Mouse (Mus musculus) midbrain, embryonic 12.5 days (tissue): Measurements from ENCODE around the gene Rplp2. TPM values are rescaled to one million over a fixed set of nuclear protein-coding genes. Genes with fewer than 3 reads are reported as not detected.
A peak's percentile ranks its signal among the peaks of the same experiment; 100 is the strongest.

ENCODE experiments used
- ATAC-seq: fragments of 200-750 bp; cut with Nextera tagmentation; 2 replicates; pipeline ENCODE4 v1.8.0; 2017; ENCODE audit warnings: low read depth, moderate TSS enrichment, moderate library complexity; ENCODE audit not compliant: low FRiP score
- H3K27ac ChIP-seq: fragments of 300-500 bp; sonication (generic); replicated peaks from 2 replicates; pipeline ENCODE4 v1.5.1; 2016; ENCODE audit warnings: mild to moderate bottlenecking
- H3K27me3 ChIP-seq: fragments of 300-500 bp; sonication (generic); 2 replicates; pipeline ENCODE4 v1.6.1; 2016; ENCODE audit warnings: mild to moderate bottlenecking
- H3K36me3 ChIP-seq: fragments of 300-500 bp; sonication (generic); 2 replicates; pipeline ENCODE4 v1.6.1; 2016
- H3K4me1 ChIP-seq: fragments of 300-500 bp; sonication (generic); 2 replicates; pipeline ENCODE4 v1.6.1; 2016
- H3K4me2 ChIP-seq: fragments of 300-500 bp; sonication (generic); replicated peaks from 2 replicates; pipeline ENCODE4 v1.6.1; 2016; ENCODE audit warnings: mild to moderate bottlenecking, moderate library complexity
- H3K4me3 ChIP-seq: fragments of 300-500 bp; sonication (generic); 2 replicates; pipeline ENCODE4 v1.5.1; 2016; ENCODE audit warnings: mild to moderate bottlenecking
- H3K9ac ChIP-seq: fragments of 300-500 bp; sonication (generic); replicated peaks from 2 replicates; pipeline ENCODE4 v1.6.1; 2016; ENCODE audit warnings: mild to moderate bottlenecking, moderate library complexity
- H3K9me3 ChIP-seq: fragments of 300-500 bp; sonication (generic); 2 replicates; pipeline ENCODE4 v1.6.1; 2016; ENCODE audit warnings: mild to moderate bottlenecking
- WGBS: fragments of 180-500 bp; shearing (Covaris S2); methylation state at CpG from one replicate; pipeline ENCODE4 v1.1.7; 2016; 5-methylcytosine and 5-hydroxymethylcytosine counted together
- polyA plus RNA-seq: library from polyadenylated mRNA; unstranded; fragments of >200 nt; fragmentation: Nextera tagmentation; extraction: Ambion mirVana; gene quantifications from 2 replicates; pipeline ENCODE4 v1.2.1, GENCODE M21; 2016

The Rplp2 gene
- polyA plus RNA-seq, 1 experiment from 2014 or later, result 899 TPM

GRCm38 (mm10) chr7:141418970-141419369 lies 28.2 kb upstream of the Rplp2 start:
- Histone ChIP-seq H3K27ac (no peak overlapping the region), H3K9ac (no peak overlapping the region), H3K4me3 (no peak overlapping the region), H3K9me3 (no peaks in the 10 kb centered on the region), H3K4me1 (peaks cover 4% of the 10 kb centered on the region; the same call in 1 of the 2 replicates), H3K27me3 (peaks cover 6% of the 10 kb centered on the region), H3K4me2 (no peak overlapping the region), H3K36me3 (no peaks in the 10 kb centered on the region)
- WGBS, result 87% methylated on average over 7 of the region's 7 CpGs
- no peak for ATAC-seq

- Histone ChIP-seq H3K36me3 (no peaks in the 10 kb centered on the region), H3K9me3 (no peaks in the 10 kb centered on the region), H3K27me3 (peaks cover 6% of the 10 kb centered on the region), H3K4me1 (no peaks in the 10 kb centered on the region), H3K27ac (no peak overlapping the region), H3K4me2 (no peak overlapping the region), H3K9ac (no peak overlapping the region), H3K4me3 (no peak overlapping the region)
- ATAC-seq, result no peak
- 86% methylated on average over 9 of the region's 9 CpGs for WGBS
Observed at GRCm38 (mm10) chr7:141420030-141420702, 27.0 kb upstream of the Rplp2 start.

GRCm38 (mm10) chr7:141423811-141424210 lies 23.4 kb upstream of the Rplp2 start:
- no peak for ATAC-seq
- Histone ChIP-seq H3K27me3 (peaks cover 25% of the 10 kb centered on the region), H3K4me2 (no peak overlapping the region), H3K4me1 (peaks cover 4% of the 10 kb centered on the region), H3K4me3 (no peak overlapping the region), H3K9ac (no peak overlapping the region), H3K36me3 (no peaks in the 10 kb centered on the region), H3K9me3 (no peaks in the 10 kb centered on the region), H3K27ac (no peak overlapping the region)
- 85% methylated on average over 4 of the region's 4 CpGs for WGBS

GRCm38 (mm10) chr7:141426948-141427730 lies 20.0 kb upstream of the Rplp2 start:
- Histone ChIP-seq H3K4me2 (no peak overlapping the region), H3K36me3 (peaks cover 21% of the 10 kb centered on the region), H3K27me3 (peaks cover 25% of the 10 kb centered on the region), H3K9ac (no peak overlapping the region), H3K4me1 (peaks cover 21% of the 10 kb centered on the region), H3K9me3 (no peaks in the 10 kb centered on the region), H3K4me3 (no peak overlapping the region), H3K27ac (no peak overlapping the region)
- no peak for ATAC-seq
- 86% methylated on average over 12 of the region's 12 CpGs for WGBS

- Histone ChIP-seq H3K4me3 (peak overlapping the region; percentile 44), H3K4me1 (peaks cover 33% of the 10 kb centered on the region), H3K27ac (peak overlapping the region; percentile 60)
Observed at GRCm38 (mm10) chr7:141428701-141429100, 18.5 kb upstream of the Rplp2 start.

GRCm38 (mm10) chr7:141429310-141429709 lies 17.9 kb upstream of the Rplp2 start, which contains the start of gene Cend1:
Gene Cend1 (minus strand): TSS chr7:141429491.
- Histone ChIP-seq H3K36me3 (peaks cover 34% of the 10 kb centered on the region), H3K27ac (peak within 1 kb of the TSS; percentile 60)
- 3% methylated on average over 19 of the region's 19 CpGs for WGBS

More at GRCm38 (mm10) chr7:141428701-141429100, 18.5 kb upstream of the Rplp2 start:
- H3K9me3 ChIP-seq, result no peaks in the 10 kb centered on the region
- peak overlapping the region; percentile 70 for H3K9ac ChIP-seq
- H3K27me3 ChIP-seq, result peaks cover 20% of the 10 kb centered on the region
- H3K4me2 ChIP-seq, result peak overlapping the region; percentile 69
- 54% methylated on average over 5 of the region's 5 CpGs for WGBS
- peaks cover 34% of the 10 kb centered on the region for H3K36me3 ChIP-seq
- no peak for ATAC-seq

GRCm38 (mm10) chr7:141429840-141430584 lies 17.2 kb upstream of the Rplp2 start:
- no peaks in the 10 kb centered on the region for H3K9me3 ChIP-seq
- H3K9ac ChIP-seq, result 0 out of 2 replicates have a peak overlapping the region, but pooled peaks have one; percentile 17
- peaks cover 34% of the 10 kb centered on the region for H3K36me3 ChIP-seq
- peaks cover 19% of the 10 kb centered on the region; the same call in 1 of the 2 replicates for H3K27me3 ChIP-seq
- H3K4me3 ChIP-seq, result peak overlapping the region; percentile 44; the same call in 1 of the 2 replicates
- peaks cover 46% of the 10 kb centered on the region for H3K4me1 ChIP-seq
- WGBS, result 62% methylated on average over 9 of the region's 9 CpGs
- peak overlapping the region; percentile 60 for H3K27ac ChIP-seq
- peak overlapping the region; percentile 69 for H3K4me2 ChIP-seq
- ATAC-seq, result peak; percentile 28; the same call in 1 of the 2 replicates

More at GRCm38 (mm10) chr7:141429310-141429709, 17.9 kb upstream of the Rplp2 start, which contains the start of gene Cend1:
- Histone ChIP-seq H3K27me3 (peaks cover 19% of the 10 kb centered on the region; the same call in 1 of the 2 replicates), H3K9ac (peak within 1 kb of the TSS; percentile 70), H3K4me2 (peak within 1 kb of the TSS; percentile 69), H3K4me3 (peak within 1 kb of the TSS; percentile 44), H3K4me1 (peaks cover 39% of the 10 kb centered on the region), H3K9me3 (no peaks in the 10 kb centered on the region)
- peak; percentile 84 for ATAC-seq

GRCm38 (mm10) chr7:141430585-141431240 lies 16.5 kb upstream of the Rplp2 start:
- ATAC-seq, result no peak
- Histone ChIP-seq H3K4me2 (no peak overlapping the region), H3K36me3 (peaks cover 34% of the 10 kb centered on the region), H3K9me3 (no peaks in the 10 kb centered on the region), H3K4me1 (peaks cover 53% of the 10 kb centered on the region), H3K27ac (no peak overlapping the region), H3K9ac (0 out of 2 replicates have a peak overlapping the region, but pooled peaks have one; percentile 17), H3K27me3 (peaks cover 15% of the 10 kb centered on the region), H3K4me3 (no peak overlapping the region)
- WGBS, result 94% methylated on average over 9 of the region's 9 CpGs

- Histone ChIP-seq H3K4me3 (no peak overlapping the region), H3K4me2 (no peak overlapping the region), H3K27ac (no peak overlapping the region), H3K36me3 (peaks cover 34% of the 10 kb centered on the region), H3K9me3 (no peaks in the 10 kb centered on the region), H3K9ac (peak overlapping the region; percentile 39; the same call in 1 of the 2 replicates), H3K27me3 (peaks cover 8% of the 10 kb centered on the region), H3K4me1 (peaks cover 62% of the 10 kb centered on the region)
- 91% methylated on average over 19 of the region's 19 CpGs for WGBS
- no peak for ATAC-seq
Observed at GRCm38 (mm10) chr7:141431434-141432185, 15.6 kb upstream of the Rplp2 start.

- H3K36me3 ChIP-seq, result peaks cover 34% of the 10 kb centered on the region
- H3K4me2 ChIP-seq, result no peak overlapping the region
- H3K27ac ChIP-seq, result no peak overlapping the region
- peaks cover 67% of the 10 kb centered on the region for H3K4me1 ChIP-seq
- no peak for ATAC-seq
- 91% methylated on average over 8 of the region's 8 CpGs for WGBS
- no peaks in the 10 kb centered on the region for H3K9me3 ChIP-seq
- H3K4me3 ChIP-seq, result no peak overlapping the region
- peak overlapping the region; percentile 39; the same call in 1 of the 2 replicates for H3K9ac ChIP-seq
- peaks cover 8% of the 10 kb centered on the region for H3K27me3 ChIP-seq
Observed at GRCm38 (mm10) chr7:141432186-141432611, 15.0 kb upstream of the Rplp2 start.
